Mouse (Mus musculus) hindlimb bud, embryonic 11.5 days (tissue): ENCODE measurements around the gene Eri2.
A peak's percentile ranks its signal among the peaks of the same experiment; 100 is the strongest.

ENCODE experiments used
- DNase-seq: peaks from one replicate; pipeline ENCODE4 v3.0.0-alpha.2; 2012; ENCODE audit warnings: low read depth, low spot score; ENCODE audit errors: extremely low spot score

Eri2 gene

GRCm38 (mm10) chr7:119793586-119794250 is at the start of gene Eri2, which contains the start of gene Rexo5:
Eri2 (minus strand) TSS chr7:119794058.
Rexo5 (plus strand) TSS chr7:119794006.
- DNase-seq, result peak; percentile 42

- no peak for DNase-seq
These were observed 48.1 kb upstream of the Eri2 start for GRCm38 (mm10) chr7:119841820-119842449.

- no peak for DNase-seq
These were observed 42.3 kb upstream of the Eri2 start for GRCm38 (mm10) chr7:119835996-119836777.

GRCm38 (mm10) chr7:119835371-119835770 is 41.5 kb upstream of the Eri2 start:
- DNase-seq, result no peak

GRCm38 (mm10) chr7:119808723-119809122 is 14.9 kb upstream of the Eri2 start:
- DNase-seq, result no peak

GRCm38 (mm10) chr7:119807396-119807795 is 13.5 kb upstream of the Eri2 start:
- no peak for DNase-seq

GRCm38 (mm10) chr7:119800991-119801390 is 7.1 kb upstream of the Eri2 start:
- DNase-seq, result no peak

GRCm38 (mm10) chr7:119800488-119800887 is 6.6 kb upstream of the Eri2 start:
- no peak for DNase-seq

GRCm38 (mm10) chr7:119795311-119795710 is 1.5 kb upstream of the Eri2 start:
- DNase-seq, result no peak

GRCm38 (mm10) chr7:119794251-119794638 is 387 bp upstream of the Eri2 start:
- no peak for DNase-seq

- DNase-seq, result no peak
These were observed 4.8 kb downstream of the Eri2 start for GRCm38 (mm10) chr7:119789024-119789423.

- DNase-seq, result no peak
These were observed 8.9 kb downstream of the Eri2 start for GRCm38 (mm10) chr7:119784908-119785307.

GRCm38 (mm10) chr7:119783453-119783852 is 10.4 kb downstream of the Eri2 start:
- DNase-seq, result no peak

- no peak for DNase-seq
These were observed 24.0 kb downstream of the Eri2 start for GRCm38 (mm10) chr7:119769895-119770294.

GRCm38 (mm10) chr7:119766996-119767395 is 26.9 kb downstream of the Eri2 start:
- DNase-seq, result no peak

- DNase-seq, result no peak
These were observed 29.5 kb downstream of the Eri2 start for GRCm38 (mm10) chr7:119764377-119764776.

GRCm38 (mm10) chr7:119762166-119762697 is 31.6 kb downstream of the Eri2 start:
- no peak for DNase-seq

GRCm38 (mm10) chr7:119760527-119760951 is 33.3 kb downstream of the Eri2 start, which contains the start of gene Acsm3:
Acsm3 (plus strand) TSS chr7:119760923.
- DNase-seq, result no peak

GRCm38 (mm10) chr7:119753696-119754095 is 40.2 kb downstream of the Eri2 start:
- no peak for DNase-seq

- no peak for DNase-seq
These were observed 43.9 kb downstream of the Eri2 start for GRCm38 (mm10) chr7:119749942-119750341.

- no peak for DNase-seq
These were observed 45.1 kb downstream of the Eri2 start for GRCm38 (mm10) chr7:119748761-119749160.
